Mouse (Mus musculus) c-Kit-positive CD71-positive TER-119-negative erythroid progenitor cells, embryonic 14.5 days (primary cell): ENCODE results near the gene Hist2h2aa1.
"Not testable (repeated sequence)": the region's sequence is repeated elsewhere in the genome, so short reads cannot be mapped to it uniquely, and the experiment has no call there.

Source experiments
- DNase-seq: peaks from one replicate; pipeline ENCODE4 v3.0.0-alpha.2; 2013; ENCODE audit warnings: low read depth

Gene Hist2h2aa1

GRCm38 (mm10) chr3:96254683-96255355 is 9.5 kb downstream of the Hist2h2aa1 start:
- DNase-seq: peak; percentile 57

- no peak for DNase-seq
These were observed 10.8 kb downstream of the Hist2h2aa1 start for GRCm38 (mm10) chr3:96255926-96256593.

- no peak for DNase-seq
These were observed 11.9 kb downstream of the Hist2h2aa1 start for GRCm38 (mm10) chr3:96257190-96257589.

- no peak for DNase-seq
These were observed 14.9 kb downstream of the Hist2h2aa1 start for GRCm38 (mm10) chr3:96260220-96260619.

GRCm38 (mm10) chr3:96261623-96262022 is 16.3 kb downstream of the Hist2h2aa1 start:
- no peak for DNase-seq

DNA sequence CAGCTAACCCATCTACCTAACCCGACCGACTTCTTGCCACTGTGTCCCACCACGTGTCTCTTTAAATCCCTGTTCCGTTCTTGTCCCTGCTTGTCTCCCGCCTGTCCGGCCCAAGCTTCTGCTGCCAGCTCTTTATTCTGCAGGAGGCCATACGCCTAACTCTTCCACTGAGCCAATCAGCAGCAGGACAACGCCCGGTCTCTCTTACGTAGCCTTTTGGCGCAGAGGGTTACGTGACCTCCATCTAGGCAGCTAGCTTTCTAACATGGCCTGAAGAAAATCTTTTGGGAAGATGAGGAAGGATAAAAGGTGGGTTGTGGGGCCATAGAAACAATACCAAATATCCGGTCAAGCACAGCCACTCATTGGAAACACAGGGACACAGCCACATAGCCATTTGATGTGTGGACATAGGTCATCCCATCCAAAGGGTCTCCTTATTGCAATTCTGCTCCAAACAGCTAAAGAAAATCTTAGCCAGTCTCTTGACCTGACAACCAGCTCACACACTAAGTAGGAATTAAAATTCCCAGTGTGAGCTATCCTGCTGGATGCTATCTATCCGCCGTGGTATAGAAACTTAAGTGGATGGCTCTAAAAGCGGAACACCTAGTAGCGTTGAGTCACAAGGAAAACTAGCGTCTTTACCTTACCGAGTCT is 17.0 kb downstream of the Hist2h2aa1 start:
- DNase-seq: peak; percentile 78

DNA sequence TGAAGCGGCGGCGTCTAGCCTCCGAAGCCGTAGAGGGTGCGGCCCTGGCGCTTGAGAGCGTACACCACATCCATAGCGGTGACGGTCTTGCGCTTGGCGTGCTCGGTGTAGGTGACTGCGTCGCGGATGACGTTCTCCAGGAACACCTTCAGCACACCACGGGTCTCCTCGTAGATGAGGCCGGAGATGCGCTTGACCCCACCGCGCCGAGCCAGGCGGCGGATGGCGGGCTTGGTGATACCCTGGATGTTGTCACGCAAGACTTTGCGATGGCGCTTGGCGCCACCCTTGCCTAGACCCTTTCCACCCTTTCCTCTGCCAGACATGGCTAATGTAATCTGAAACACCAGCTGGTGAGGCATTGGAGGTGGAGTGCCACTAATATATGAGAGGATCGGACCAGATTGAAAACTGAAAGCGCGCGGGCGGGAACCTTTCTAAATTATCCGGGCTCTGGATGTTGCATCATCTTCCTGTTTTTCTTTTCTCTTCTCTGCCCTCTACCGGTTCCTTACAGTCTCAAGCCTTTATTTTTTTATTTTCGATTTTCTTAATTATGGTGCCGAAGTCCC is 17.8 kb downstream of the Hist2h2aa1 start, which contains the start of gene Hist2h4:
Gene Hist2h4, minus strand, starts transcription at position 333 of the 572 bp plus-strand sequence.
- DNase-seq: peak; percentile 96

DNA sequence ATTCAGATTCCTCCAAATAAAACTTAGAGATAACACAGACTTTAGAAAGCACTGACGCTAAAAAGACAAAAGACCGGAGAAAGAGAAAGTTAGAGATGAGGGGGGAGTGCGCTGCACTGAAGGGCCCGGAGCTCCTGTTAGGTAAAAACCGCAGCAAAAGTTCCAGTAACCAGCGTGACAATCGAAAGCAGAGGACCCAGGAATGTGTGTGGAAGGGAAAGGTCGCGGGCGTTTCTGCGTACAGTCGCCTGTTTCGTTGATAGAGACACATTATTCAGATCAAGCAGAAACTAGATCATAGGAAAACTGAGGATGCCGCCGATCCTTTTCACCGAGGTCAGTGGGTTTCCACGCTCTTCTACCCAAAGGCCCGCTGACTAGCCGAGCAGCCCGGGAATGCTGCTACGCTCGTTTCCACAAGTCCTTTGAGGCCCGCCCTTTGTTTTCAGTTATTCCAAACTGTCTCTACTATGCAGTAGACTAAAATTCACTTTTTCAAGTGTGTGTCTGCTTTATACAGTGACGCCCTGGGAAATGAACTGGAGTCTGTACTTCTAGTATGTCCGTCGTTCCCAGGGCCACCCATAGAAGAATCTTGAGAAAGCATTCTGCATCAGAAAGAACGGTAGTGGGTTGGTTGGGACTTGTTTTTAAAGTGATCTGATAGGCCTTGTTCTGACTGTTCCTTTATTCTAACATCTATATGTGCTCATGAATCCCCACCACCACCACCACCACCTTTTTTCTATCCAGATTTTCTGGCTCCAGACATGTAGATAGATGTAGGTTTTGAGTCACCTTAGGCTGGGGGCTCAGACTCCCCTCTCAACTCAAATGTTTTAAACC is 18.5 kb downstream of the Hist2h2aa1 start:
- DNase-seq: no peak

DNA sequence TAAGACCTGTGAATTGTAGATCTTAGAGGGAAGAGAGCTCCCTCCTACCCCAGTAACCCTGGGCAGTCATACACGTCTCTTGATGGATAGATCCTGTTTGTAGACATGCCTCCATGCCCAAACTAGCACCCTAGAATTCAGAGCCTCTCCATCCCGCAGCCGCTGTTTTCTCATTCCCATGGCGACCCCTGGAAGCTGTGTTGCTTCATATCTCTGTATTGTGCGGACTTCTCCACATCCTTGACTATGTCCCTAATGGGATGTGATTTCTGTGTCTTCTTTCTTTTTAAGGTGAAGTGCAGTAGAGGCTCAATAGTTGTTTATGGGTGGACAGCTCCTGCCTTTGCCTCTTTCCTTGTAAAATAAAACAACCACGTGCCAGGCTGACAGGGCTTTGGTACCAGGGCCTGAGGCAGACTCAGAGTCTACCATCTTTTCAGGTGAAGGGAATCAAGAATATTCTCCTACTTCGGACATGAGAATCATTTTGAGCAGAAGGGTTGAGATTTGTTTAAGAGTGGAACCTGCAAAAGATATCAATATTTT is 19.2 kb downstream of the Hist2h2aa1 start:
- DNase-seq: no peak

DNA sequence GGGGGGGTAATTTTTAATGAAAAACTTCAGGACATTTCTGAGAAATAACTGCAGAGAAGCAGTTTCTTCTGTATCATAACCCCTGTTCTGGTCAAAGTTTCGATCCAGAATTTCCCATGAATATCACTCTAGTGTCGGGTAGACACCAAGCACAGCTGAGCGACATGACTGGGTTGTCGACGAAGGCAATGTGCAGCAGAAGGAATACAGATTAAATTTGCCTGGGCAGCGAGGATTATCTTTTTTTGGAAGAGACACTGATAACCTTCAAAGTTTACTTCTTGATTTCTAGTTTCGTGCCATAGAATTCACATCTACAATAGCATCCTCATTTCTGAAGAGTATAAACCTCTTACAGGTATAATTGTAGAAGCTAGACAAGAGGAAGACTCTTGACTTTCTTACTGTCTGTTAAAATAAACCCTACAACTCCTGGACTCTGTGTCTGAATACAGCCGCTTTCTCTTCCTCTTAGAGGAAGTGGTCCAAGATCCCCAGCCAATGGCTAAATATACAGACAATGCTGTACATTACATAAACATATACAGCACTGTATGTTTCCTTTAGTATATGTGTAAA is 20.9 kb downstream of the Hist2h2aa1 start:
- DNase-seq: no peak

- DNase-seq: no peak
These were observed 22.2 kb downstream of the Hist2h2aa1 start for GRCm38 (mm10) chr3:96267541-96267940.

DNA sequence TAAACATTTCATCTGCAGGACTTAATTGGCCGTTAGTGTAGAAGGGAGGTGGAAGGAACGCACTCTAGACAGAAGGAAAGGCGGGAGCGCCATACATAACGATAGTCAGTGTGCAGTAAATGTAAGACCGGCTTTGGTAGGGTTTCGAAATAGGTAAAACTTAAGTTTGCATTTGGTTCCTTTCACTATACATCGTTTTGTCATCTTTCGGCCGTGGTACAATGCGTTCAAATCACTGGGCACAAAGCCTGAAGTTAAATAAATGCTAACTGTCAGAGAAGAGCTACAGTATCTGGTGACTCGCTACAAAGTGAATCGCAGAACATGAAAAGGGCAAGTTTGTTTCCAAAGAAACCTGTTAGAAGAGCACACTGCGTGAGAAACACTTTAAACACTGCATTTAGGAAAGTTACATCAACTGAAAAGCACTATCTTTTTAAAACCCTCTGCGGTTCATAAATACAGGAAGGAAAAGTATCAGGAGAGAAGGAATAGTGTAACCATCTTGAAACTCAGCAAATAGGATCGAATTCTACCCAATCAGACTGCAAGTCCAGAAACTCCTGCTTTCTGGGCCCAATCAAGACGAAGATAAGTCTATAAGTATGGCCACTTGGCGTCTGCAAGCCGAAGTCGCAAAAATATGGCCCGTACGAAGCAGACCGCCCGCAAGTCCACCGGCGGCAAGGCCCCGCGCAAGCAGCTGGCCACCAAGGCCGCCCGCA is 22.9 kb downstream of the Hist2h2aa1 start, which contains the start of gene Hist2h3b:
Gene Hist2h3b, plus strand, starts transcription at position 604 of the 725 bp plus-strand sequence.
- peak; percentile 68 for DNase-seq

DNA sequence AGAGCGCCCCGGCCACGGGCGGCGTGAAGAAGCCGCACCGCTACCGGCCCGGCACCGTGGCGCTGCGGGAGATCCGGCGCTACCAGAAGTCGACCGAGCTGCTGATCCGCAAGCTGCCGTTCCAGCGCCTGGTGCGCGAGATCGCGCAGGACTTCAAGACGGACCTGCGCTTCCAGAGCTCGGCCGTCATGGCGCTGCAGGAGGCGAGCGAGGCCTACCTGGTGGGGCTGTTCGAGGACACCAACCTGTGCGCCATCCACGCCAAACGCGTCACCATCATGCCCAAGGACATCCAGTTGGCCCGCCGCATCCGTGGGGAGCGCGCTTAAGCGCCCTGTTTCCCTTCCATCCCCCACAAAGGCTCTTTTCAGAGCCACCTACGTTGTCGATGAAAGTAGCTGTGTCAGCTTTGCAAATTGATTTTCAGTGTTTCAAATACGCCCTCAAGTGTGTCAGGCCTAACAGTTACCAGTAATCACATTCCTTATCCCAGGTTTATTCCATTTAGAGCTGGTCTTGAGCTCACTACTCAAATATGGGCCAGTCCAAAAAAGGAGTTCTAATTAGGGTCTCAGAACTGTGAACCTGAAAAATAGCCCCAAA is 23.6 kb downstream of the Hist2h2aa1 start:
- not testable (repeated sequence) for DNase-seq

DNA sequence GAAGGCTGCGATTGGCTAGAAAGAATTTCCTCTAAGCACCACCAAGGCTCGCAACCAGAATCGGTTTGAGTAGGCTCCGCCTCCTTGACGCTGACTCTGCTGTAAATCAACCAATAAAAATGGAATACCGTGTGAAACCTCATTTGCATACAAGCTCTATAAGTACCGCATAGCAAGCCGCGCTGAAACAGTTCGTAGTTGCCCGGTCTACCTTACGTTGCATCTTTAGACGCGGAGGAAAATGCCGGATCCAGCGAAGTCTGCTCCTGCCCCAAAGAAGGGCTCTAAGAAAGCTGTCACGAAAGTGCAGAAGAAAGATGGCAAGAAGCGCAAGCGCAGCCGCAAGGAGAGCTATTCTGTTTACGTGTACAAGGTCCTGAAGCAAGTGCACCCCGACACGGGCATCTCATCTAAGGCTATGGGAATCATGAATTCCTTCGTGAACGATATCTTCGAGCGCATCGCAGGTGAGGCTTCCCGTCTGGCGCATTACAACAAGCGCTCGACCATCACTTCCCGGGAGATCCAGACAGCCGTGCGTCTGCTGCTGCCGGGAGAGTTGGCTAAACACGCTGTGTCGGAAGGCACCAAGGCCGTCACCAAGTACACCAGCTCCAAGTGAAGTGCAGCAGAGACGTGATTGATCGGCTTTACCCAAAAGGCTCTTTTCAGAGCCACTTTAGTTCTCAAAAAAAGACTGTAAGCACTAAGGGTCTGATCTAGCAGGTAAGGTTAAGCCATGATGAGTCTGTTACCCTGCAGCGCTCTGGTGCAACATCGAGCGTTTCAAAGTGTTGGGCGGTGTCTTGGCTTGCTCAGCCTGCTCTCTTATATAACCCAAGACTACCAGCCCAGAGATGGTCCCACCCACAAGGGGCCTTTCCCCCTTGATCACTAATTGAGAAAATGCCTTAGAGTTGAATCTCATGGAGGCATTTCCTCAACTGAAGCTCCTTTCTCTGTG is 24.5 kb downstream of the Hist2h2aa1 start, which contains the start of gene Hist2h2bb:
Gene Hist2h2bb, plus strand, starts transcription at position 242 of the 964 bp plus-strand sequence.
- peak; percentile 97 for DNase-seq

GRCm38 (mm10) chr3:96273591-96274465 is 28.5 kb downstream of the Hist2h2aa1 start:
- DNase-seq: peak; percentile 59

GRCm38 (mm10) chr3:96277428-96277799 is 32.1 kb downstream of the Hist2h2aa1 start:
- DNase-seq: no peak

DNA sequence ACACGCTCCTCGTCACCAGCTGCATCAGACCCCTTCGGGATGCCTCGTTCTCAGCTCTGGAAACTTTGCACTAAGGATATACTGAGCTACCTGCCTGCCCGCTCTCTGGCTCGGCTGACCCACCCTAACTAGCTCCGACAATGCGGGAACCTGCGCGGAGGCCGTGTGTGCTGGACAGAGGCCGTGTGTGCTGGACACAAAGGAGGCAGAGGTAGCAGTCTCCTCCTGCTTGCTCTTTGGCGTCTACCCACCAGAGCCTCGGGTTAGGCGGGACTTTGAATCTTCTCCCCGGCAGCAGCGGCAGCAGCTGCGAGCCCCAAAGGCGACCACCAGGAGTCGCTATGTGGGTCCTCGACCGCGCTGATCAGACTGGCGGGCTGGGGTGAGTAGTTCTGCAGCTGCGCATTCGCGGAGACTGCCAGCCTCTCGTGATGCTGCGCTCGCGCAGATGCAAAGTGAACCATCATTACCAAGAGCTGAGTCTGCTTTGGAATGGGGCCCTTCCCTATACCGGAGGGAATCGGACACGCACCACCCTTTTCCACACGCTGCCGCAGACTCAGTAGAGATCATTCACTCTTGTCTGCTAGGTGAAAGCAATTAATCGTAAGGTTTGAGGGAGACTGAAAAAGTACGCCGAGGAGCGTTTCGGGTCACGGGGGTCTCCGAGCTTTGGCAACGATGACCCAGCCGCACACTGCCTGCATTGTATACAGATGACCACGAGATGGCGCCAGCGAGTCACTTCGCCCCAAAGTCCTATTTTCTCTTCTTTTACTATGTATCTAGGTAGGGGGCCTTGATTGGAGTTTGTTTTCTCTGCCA is 32.7 kb downstream of the Hist2h2aa1 start:
- DNase-seq: peak; percentile 78
